Mouse (Mus musculus) liver, embryonic 14.5 days (tissue): ENCODE measurements around the gene 1700028K03Rik. TPM values are rescaled to one million over a fixed set of nuclear protein-coding genes. Genes with fewer than 3 reads are reported as not detected.

Source experiments
- ATAC-seq: fragments of 200-750 bp; cut with Nextera tagmentation; 2 replicates; pipeline ENCODE4 v1.8.0; 2017; ENCODE audit warnings: moderate number of reproducible peaks, mild to moderate bottlenecking, moderate library complexity; ENCODE audit not compliant: insufficient read depth
- DNase-seq, 3 experiments: peaks; one replicate each; pipeline ENCODE4 v3.0.0-alpha.2; 2012 to 2013; ENCODE audit warnings: low read depth in 3 of 3, low spot score in 3 of 3
- H3K27ac ChIP-seq: fragments of 300-500 bp; sonication (generic); 2 replicates; pipeline ENCODE4 v1.5.1; 2014; ENCODE audit warnings: moderate library complexity, mild to moderate bottlenecking, control low read depth, inconsistent platforms
- H3K27me3 ChIP-seq: fragments of 300-500 bp; sonication (generic); 2 replicates; pipeline ENCODE4 v1.6.1; 2014; ENCODE audit warnings: mild to moderate bottlenecking, low read length, moderate library complexity; ENCODE audit not compliant: control insufficient read depth, insufficient read depth
- H3K36me3 ChIP-seq: fragments of 300-500 bp; sonication (generic); replicated peaks from 2 replicates; pipeline ENCODE4 v1.6.1; 2014; ENCODE audit warnings: low read depth; ENCODE audit not compliant: control insufficient read depth, insufficient read depth
- H3K4me1 ChIP-seq, 2 experiments: fragments of 200-500 bp in 1 of 2; fragments of 300-500 bp in 1 of 2; sonication (generic) in 1 of 2; replicated peaks; 2 replicates each; pipeline ENCODE4 v1.6.1; 2012 to 2014; ENCODE audit warnings: antibody characterized with exemption in 1 of 2, inconsistent platforms in 1 of 2, low read length in 1 of 2; ENCODE audit not compliant: control insufficient read depth in 2 of 2, insufficient read depth in 2 of 2
- H3K4me2 ChIP-seq: fragments of 300-500 bp; sonication (generic); 2 replicates; pipeline ENCODE4 v1.6.1; 2014; ENCODE audit warnings: low read depth, mild to moderate bottlenecking, control low read depth, moderate library complexity
- H3K4me3 ChIP-seq, 2 experiments: fragments of 200-500 bp in 1 of 2; fragments of 300-500 bp in 1 of 2; sonication (generic) in 1 of 2; 2 replicates each; pipeline ENCODE4 v1.5.1; 2012 to 2014; ENCODE audit warnings: low read depth in 2 of 2, low read length in 2 of 2, mild to moderate bottlenecking in 2 of 2, control low read depth in 1 of 2, inconsistent platforms in 1 of 2, moderate library complexity in 1 of 2; ENCODE audit not compliant: insufficient read depth in 1 of 2
- H3K9ac ChIP-seq: fragments of 300-500 bp; sonication (generic); replicated peaks from 2 replicates; pipeline ENCODE4 v1.6.1; 2014; ENCODE audit warnings: mild to moderate bottlenecking, control low read depth, moderate library complexity
- H3K9me3 ChIP-seq: fragments of 300-500 bp; sonication (generic); 2 replicates; pipeline ENCODE4 v1.6.1; 2016; ENCODE audit warnings: low read length, mixed read lengths; ENCODE audit not compliant: control insufficient read depth
- CTCF ChIP-seq: IDR thresholded peaks from 2 replicates; pipeline ENCODE4 v1.5.1; 2016; ENCODE audit warnings: antibody characterized with exemption, low read depth, control low read depth
- EP300 ChIP-seq: IDR thresholded peaks from 2 replicates; pipeline ENCODE4 v1.6.1; 2016; ENCODE audit warnings: antibody characterized with exemption, low read depth
- WGBS: fragments of 180-500 bp; shearing (Covaris S2); extraction: QIAGEN DNeasy Blood & Tissue Kit; methylation state at CpG from one replicate; pipeline ENCODE4 v1.1.7; 2014; ENCODE audit not compliant: insufficient replicate concordance; 5-methylcytosine and 5-hydroxymethylcytosine counted together
- polyA plus RNA-seq, 2 experiments: library from polyadenylated mRNA; depleted of rRNA in 1 of 2; stranded (reverse) in 1 of 2; unstranded in 1 of 2; fragments of >200 nt; fragmentation: Nextera tagmentation in 1 of 2; extraction: Ambion mirVana in 1 of 2; gene quantifications; 2 replicates each; pipeline versions ENCODE4 v1.2.1 to v1.2.3; 2012 to 2014

Gene 1700028K03Rik
- polyA plus RNA-seq, 2 experiments, result 0.01 TPM; not detected in 1

GRCm38 (mm10) chr5:107516087-107516486, 18.4 kb upstream of the 1700028K03Rik start:
- no peak for DNase-seq
- no peaks in the 10 kb centered on the region for H3K9me3 ChIP-seq
- ATAC-seq, result no peak
- H3K27me3 ChIP-seq, result no peaks in the 10 kb centered on the region
- WGBS, result 74% methylated on average over 1 of the region's 1 CpGs
- no peak for TF ChIP-seq EP300
- no peak for TF ChIP-seq CTCF
- H3K4me3 ChIP-seq, result no peak overlapping the region
- H3K4me2 ChIP-seq, result no peak overlapping the region
- no peak overlapping the region for H3K27ac ChIP-seq
- no peak overlapping the region for H3K9ac ChIP-seq
- H3K36me3 ChIP-seq, result no peaks in the 10 kb centered on the region
- no peaks in the 10 kb centered on the region; a peak in 1 of 4 replicates for H3K4me1 ChIP-seq

GRCm38 (mm10) chr5:107518602-107519001, 15.9 kb upstream of the 1700028K03Rik start:
- 70% methylated on average over 4 of the region's 4 CpGs for WGBS
- no peaks in the 10 kb centered on the region for H3K27me3 ChIP-seq
- H3K4me3 ChIP-seq, result no peak overlapping the region
- H3K36me3 ChIP-seq, result no peaks in the 10 kb centered on the region
- no peaks in the 10 kb centered on the region for H3K9me3 ChIP-seq
- no peaks in the 10 kb centered on the region; a peak in 2 of 4 replicates for H3K4me1 ChIP-seq
- no peak for DNase-seq
- no peak for TF ChIP-seq EP300
- TF ChIP-seq CTCF, result no peak
- H3K4me2 ChIP-seq, result no peak overlapping the region
- ATAC-seq, result no peak
- no peak overlapping the region for H3K27ac ChIP-seq
- H3K9ac ChIP-seq, result no peak overlapping the region

- DNase-seq (no peak), ATAC-seq (no peak)
- no peak overlapping the region for H3K4me3 ChIP-seq
- H3K4me1 ChIP-seq, result peaks cover 0 to 1% of the 10 kb centered on the region in 2 experiments; a peak in 1 of 4 replicates
- no peaks in the 10 kb centered on the region for H3K36me3 ChIP-seq
- no peaks in the 10 kb centered on the region for H3K9me3 ChIP-seq
- no peak overlapping the region for H3K4me2 ChIP-seq
- H3K9ac ChIP-seq, result no peak overlapping the region
- WGBS, result 60% methylated on average over 6 of the region's 6 CpGs
- TF ChIP-seq CTCF (no peak), EP300 (no peak)
- H3K27me3 ChIP-seq, result no peaks in the 10 kb centered on the region
- H3K27ac ChIP-seq, result no peak overlapping the region
These were observed 13.1 kb upstream of the 1700028K03Rik start for GRCm38 (mm10) chr5:107521386-107521785.

GRCm38 (mm10) chr5:107521897-107522296, 12.6 kb upstream of the 1700028K03Rik start:
- DNase-seq, result no peak
- Histone ChIP-seq H3K4me3 (no peak overlapping the region), H3K4me1 (peaks cover 0 to 1% of the 10 kb centered on the region in 2 experiments; a peak in 1 of 4 replicates), H3K27ac (no peak overlapping the region), H3K9ac (no peak overlapping the region), H3K36me3 (no peaks in the 10 kb centered on the region), H3K4me2 (no peak overlapping the region), H3K9me3 (no peaks in the 10 kb centered on the region), H3K27me3 (no peaks in the 10 kb centered on the region)
- ATAC-seq, result no peak
- TF ChIP-seq EP300 (no peak), CTCF (no peak)
- WGBS, result 43% methylated on average over 7 of the region's 7 CpGs

- H3K4me1 ChIP-seq, result peaks cover 0 to 1% of the 10 kb centered on the region in 2 experiments; a peak in 1 of 4 replicates
- H3K4me3 ChIP-seq, result no peak overlapping the region
- 45% methylated on average over 10 of the region's 10 CpGs for WGBS
- H3K4me2 ChIP-seq, result no peak overlapping the region
- no peak overlapping the region for H3K27ac ChIP-seq
- H3K36me3 ChIP-seq, result no peaks in the 10 kb centered on the region
- ATAC-seq (no peak), DNase-seq (no peak)
- H3K27me3 ChIP-seq, result no peaks in the 10 kb centered on the region
- TF ChIP-seq CTCF (no peak), EP300 (no peak)
- H3K9ac ChIP-seq, result no peak overlapping the region
- H3K9me3 ChIP-seq, result no peaks in the 10 kb centered on the region
These were observed 10.2 kb upstream of the 1700028K03Rik start for GRCm38 (mm10) chr5:107524281-107524680.
